Mouse (Mus musculus) E14TG2a.4 (cell line): ENCODE measurements at regions not wholly inside any gene's neighbourhood (a gene's known extent, or its start where the extent isn't known, plus 50 kb on each side); places are given as distances from the start of the nearest gene placed in this dataset.

Experiments
- CTCF ChIP-seq: conservative IDR thresholded peaks from 2 replicates; pipeline ENCODE4 v1.5.1; 2014; ENCODE audit warnings: low read length
- NANOG ChIP-seq: IDR thresholded peaks from 2 replicates; pipeline ENCODE4 v1.6.1; 2014; ENCODE audit warnings: borderline replicate concordance, low read length, mixed read lengths

- TF ChIP-seq CTCF (no peak), NANOG (no peak)
Measured at GRCm38 (mm10) chr10:96925771-96926170, 309.0 kb downstream of the Btg1 start.
